Mouse (Mus musculus) spleen, embryonic (tissue): ENCODE measurements around the gene Plekhg1.

ENCODE experiments used
- CTCF ChIA-PET: fragments of 350-600 bp; sonication (Branson Sonifier 250); formaldehyde crosslinking; loops from one replicate; lab custom pipeline; 2022; lab: Charles Lee

Gene Plekhg1

DNA sequence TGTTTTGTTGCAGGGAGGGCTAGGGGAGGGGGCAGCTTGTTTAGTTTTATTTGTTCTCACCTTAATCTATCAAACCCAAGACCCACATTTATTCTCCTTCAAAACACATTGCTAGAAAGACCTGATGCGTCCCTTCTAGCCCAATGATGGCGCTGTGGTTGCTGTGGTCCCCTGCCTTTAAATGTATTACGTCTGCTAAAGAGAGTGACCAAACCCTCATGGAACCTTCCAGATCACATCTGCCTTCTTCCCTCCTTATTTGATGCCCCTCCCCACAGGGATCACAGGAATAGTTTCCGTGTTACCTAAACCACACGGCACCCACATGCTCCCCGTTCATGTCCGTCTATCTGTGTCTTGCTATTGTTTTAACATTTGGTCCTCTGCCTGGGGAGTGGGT, 265.0 kb downstream of the Plekhg1 start:
- CTCF ChIA-PET = no interaction called here

DNA sequence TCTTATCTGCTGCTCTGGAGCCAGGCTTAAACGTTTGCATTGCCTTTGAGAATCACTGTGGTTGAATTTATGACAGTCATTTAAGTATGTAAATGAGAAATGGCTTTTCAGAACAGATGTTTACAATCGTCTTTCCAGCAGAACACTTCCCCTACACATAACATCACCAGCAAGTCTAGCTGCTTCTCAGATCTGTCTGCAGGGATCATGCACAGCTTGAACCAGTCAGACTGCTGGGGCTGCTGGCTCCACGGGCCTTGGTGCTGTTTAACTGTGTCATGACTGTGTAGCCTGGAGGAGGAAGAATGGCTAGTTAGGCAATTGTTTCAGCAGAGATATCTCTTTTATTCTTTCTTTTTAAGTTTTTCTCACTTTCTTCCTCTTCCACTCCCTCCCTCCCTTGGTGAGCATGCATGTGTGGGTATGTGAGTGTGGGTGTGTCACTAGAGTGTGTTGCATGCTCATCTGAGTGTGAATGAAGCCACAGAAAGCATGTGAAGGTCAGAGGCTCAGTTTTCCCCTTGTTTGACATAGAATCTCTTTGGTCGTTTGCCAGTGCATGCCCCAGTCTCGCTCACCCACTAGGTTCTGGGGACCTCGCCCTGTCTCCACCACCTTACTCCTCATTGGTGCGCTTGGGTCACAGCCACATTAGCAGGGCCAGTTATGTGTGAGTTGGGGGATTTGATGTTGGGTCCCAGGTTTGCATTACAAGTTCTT, 266.3 kb downstream of the Plekhg1 start:
- CTCF ChIA-PET = no interaction called here
